Mouse (Mus musculus) retina, postnatal 1 day (tissue): ENCODE results near the gene Lrrc4c.

ENCODE experiments used
- DNase-seq: peaks from one replicate; pipeline ENCODE4 v3.0.0-alpha.2; 2012

Lrrc4c gene

DNA sequence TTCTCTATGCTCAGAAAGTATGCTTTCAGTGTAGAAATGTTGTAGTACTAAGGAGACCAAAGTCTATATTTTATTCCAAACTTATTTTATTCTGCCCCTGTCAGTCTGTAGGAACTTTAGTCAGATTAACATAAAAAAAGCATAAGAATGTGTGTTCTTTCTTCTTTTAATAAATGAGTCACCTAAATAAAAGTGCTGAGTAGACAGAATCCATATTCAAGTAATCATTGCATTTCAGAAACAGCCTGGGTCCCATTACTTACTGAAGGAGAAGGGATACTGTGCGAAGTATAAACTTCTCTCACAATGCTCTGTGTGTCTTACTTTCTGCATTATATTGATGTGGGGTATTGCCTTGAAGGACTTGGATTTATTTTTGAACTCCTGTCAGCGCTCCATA is 255.8 kb downstream of the Lrrc4c start:
- DNase-seq = no peak

DNA sequence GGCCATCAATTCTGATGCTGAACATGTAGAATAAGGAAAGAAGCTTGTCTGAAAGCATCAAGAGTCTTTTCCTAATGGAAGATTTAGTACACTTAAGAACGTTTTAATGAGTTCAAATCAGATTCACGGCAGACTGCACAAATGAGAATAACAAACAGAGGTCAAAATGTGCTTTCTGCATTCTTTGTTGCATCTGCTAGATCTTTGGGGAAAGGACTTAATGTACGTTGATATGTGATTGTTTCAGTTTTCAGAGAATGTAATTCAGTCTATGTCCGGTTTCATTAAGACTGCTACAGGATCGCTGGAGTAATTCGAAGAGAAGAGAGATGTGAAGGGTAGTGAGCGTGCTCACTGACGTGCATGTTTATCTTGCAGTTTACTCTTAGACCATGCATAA is 259.7 kb downstream of the Lrrc4c start:
- DNase-seq = peak; percentile 72

DNA sequence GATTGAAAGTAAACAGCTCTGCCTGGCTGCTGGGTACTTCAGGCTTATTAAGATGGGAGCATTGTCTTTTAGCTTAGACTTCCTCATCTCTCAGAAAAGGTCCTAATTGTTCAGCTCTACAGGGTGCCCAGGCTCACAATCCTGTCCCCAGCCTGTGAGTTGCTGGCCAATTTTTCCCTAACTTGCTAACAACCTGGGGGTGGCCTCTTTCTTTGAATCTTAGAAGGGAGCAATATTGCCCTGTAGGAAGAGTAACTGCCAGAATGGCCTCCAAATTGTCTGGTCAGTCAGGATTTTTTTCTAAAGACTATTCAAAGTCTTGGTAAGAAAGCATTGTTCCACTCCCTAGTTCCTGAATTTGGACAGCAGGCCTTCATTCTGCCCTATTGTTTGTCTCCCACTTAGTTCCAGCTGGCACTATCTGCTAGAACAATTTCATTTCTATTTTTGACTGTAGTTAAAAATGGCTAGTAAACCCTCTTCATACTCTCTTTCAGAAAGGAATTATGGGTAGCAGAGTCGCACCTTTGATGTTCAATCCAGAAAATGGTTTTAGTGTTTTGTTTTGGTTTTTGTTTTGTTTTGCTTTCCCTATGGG is 262.3 kb downstream of the Lrrc4c start:
- peak; percentile 53 for DNase-seq

DNA sequence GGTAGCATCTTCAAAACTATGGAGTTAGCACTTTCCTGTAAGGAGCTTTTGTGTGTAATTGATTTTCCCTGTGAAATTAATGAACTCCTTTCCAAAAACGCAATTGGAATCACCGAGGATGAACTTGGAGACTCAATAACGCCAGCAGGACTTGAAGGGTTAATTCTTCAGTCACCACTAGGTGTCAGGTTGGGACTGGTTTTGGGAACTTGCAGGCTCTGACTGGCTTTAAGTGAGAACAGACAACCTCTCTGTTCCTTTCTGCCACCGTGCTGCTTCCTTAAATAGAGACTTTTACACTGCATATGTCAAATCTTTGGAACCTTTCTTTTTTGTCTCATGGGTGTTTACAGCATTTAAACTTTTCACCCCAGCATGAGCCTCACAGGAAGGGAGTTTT is 267.7 kb downstream of the Lrrc4c start:
- peak; percentile 89 for DNase-seq

DNA sequence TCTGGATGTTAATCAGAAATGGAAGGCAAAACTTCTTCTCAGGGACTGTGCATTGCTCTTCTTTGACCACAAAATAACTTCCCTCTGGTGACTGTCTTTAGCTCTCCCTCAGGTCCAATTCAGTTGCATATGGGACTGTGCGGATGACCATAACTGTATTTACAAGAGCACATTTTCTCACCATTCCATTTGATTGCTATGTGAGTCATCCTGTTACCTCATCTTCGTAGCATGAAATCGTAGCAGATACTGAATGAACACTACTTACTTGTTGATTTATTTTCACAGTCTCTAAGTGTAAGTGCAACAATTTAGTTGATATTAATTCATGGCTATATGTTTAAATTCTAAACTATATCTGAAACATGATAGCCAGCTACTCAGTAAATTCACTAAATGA is 286.8 kb downstream of the Lrrc4c start:
- DNase-seq = no peak

DNA sequence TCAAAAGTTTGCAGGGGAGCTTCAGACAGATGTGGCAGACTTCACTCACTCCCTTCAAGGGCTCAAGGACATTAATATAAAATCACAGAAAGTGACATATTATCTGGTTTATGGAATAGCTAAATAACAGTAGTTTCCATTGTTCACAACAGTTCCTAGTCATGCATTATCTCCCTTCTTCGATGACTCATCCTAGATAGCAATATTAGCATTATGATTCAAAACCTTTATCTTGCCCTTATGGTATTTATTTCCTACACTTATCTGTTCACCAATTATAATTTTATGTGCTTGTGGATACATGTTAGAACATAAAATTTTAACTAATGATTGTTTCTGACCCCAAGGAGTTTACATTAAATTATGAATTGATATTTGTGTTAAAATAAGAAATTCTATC is 296.2 kb downstream of the Lrrc4c start:
- no peak for DNase-seq

DNA sequence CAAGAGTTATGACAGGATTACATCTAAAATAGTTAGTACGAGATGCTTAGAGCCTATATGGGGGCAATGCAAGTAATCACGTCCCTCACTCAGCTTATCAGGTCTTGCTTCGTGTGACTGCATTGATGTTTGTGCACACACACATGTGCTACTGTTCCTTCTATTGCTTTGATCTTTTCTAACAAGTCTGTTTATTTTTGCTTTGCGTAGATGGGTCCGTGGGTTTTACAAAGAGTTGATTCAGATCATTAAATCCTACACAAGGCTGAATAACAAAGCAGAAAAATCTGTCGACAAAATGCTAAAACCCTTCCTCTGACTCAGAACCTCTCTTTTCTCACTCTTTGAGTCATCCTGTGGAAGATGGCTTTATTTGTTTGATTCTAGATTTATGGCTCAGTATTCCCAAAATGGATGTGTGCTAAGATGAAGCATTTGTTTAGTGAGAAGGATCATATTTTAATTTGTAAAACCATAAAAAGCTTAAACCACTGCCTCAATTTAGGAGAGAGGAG is 300.8 kb downstream of the Lrrc4c start:
- DNase-seq = no peak

DNA sequence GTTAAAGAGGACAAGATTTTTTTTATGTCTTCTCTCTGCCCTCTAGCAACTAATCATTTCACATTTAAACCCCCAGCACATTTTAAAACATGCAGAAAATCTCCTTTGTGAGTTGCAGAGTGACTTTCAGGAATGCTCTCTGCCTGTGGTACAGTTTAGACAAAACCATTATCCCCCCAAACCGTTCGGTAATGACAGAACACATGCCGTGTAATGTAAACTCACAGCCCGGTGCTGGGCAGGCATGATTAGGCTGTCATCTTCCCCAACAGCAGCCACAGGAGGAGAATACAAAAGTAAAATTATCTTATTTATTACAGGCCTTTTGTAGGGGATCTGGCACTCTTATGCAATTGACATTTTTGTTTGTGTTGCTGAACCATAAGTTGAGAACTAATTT is 349.1 kb downstream of the Lrrc4c start:
- peak; percentile 8 for DNase-seq

DNA sequence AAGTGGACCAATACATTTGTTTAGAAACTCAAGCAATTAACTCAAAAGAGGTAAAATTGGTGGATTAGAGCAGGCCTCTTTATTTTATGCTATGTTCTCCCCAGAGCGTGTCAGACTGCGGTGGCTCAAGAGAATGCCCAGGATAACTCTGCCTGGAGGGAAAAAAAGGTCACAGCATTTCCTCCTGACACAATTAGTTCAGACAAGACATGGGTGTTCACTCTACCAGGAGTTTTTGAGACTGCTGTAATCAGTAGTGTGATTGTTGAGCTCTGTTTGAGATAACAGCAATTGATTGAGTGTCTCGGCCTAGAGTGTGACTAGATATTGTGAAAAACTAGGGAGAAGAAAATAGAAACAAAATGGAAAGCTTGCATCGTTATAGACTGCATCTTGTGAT is 363.8 kb downstream of the Lrrc4c start:
- DNase-seq = peak; percentile 63

DNA sequence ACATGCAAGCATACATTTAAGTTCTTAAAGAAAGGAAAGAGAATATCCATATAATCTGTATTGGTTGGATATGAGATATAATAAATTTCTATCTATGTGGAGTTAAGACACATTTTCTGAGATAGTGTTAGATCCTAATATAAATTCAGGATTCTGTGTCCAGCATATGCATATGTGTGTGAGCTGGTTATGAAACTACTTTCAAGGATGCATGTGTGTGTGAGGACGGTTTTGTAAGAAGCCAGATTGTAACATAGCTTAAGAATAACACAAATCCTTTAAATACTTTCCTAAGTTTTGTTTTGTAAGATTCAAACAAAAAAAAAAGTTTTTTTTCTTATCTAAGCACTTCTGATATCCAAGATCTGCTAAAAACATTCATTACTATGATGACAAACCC is 367.4 kb downstream of the Lrrc4c start:
- no peak for DNase-seq

DNA sequence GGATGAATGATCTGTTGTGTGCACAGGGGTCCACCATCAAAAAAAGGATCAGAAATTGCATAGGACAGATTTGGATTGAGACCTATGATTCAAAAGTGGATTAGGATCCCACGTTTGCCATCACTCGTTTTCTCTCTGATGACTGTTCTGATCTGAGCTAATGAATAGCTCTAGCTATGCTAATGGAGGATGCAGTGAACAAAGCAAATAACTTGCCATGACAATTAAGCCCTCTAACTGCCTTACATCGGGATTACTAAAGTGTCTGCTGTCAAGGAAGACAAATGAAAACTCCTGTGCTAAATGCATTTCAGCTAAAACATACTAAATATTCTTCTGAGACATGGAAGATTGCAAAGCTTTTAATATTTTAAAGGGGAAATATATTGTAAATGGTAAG is 387.0 kb downstream of the Lrrc4c start:
- DNase-seq = peak; percentile 20

DNA sequence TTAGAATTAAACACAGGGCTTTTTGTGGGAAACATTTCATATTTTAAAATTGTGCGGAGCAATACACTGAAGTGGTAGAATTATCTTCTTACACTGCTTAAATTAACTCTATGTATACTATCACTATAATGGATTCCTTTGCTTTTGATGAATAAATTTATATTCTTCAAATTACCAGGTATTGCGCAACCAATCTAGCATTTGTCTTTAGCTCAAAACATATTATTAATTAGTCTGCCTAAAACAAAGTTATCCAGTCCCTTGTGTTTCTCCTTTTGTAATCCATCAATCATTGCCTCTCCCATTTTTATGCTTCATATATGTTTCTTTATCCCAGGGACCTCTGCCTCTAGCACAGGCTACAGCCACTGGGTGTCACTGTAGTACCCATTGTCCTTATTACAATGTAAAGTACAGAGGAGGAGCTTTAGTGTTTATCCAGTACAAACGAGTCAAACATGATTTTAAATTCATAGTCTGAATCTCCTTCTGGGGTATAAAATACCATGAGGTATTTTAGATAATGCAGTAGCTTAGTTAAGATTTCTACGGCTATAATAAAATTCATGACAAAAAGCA is 389.9 kb downstream of the Lrrc4c start:
- peak; percentile 32 for DNase-seq

DNA sequence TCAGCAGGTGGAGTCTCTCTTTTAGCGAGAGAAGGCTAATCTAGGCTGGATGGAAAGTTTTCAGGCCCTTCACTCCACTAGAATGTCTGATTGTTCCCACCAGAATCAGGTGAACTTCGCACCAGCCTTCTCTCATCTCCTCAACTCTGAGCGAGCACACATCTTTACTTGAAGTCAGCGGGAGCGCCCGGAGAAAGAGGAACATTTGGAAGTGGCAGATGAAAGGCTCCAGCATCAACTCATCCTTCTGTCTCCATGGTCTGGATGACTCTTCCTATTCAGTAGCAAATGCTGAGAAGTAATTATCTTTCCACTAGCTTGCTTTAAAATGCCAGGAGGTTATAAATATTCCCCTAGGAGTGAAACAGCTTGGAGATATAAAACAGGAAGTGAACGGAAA is 396.6 kb downstream of the Lrrc4c start:
- no peak for DNase-seq

DNA sequence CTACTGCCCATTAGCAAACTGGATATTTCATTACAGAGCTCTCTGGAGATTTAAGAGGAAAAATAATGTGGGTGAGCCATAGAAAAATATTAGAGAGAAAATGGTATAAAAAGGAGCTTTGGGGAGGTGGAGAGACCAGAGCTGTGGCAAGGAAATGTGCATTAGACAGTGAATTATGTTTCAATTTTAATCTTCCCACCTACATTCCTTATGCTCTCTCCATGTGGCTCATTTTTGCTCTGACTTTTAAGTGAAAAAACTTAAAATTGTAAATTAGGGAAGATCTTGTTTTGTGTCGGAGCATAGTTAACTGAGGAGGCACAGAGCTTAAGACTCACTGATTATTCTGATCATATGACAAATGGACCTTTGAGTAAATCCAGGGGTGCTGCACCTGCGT is 399.4 kb downstream of the Lrrc4c start:
- DNase-seq = no peak

DNA sequence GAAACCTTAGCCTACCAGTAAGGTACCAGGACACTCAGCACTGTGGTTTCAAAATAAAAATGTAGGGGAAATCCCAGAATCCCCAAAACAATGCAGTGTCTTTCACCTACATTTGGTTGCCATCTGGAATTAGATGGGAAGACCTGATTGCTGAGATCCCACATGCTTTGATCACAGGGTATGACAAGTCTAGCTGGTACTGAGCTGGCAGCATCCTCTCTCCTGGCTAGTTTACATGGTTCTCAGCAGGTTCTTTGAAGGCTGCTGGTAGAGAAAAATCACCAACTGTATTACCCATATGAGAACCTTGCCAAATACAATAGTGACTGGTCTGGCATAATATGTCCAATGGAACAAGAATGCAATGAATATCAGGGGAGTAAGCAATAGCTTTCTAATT is 405.4 kb downstream of the Lrrc4c start:
- DNase-seq = no peak

DNA sequence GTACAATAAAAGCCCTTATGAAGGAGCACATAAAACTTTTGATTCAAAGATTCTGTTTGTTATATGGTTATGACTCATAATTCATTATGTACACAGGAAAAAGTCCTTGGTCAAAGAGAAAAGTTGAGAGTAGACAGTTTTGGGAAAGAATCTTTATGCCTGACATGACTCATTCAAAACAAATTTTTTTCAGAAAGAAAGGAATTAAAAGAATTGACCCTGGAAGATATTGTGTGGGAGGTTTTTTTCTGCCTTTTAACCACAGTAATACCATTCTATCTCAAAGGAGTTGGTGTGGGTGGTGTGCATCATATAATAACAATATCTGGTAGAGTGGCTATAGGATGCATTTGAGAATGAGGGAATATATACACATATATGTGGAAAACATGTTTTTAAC is 418.1 kb downstream of the Lrrc4c start:
- DNase-seq = no peak

DNA sequence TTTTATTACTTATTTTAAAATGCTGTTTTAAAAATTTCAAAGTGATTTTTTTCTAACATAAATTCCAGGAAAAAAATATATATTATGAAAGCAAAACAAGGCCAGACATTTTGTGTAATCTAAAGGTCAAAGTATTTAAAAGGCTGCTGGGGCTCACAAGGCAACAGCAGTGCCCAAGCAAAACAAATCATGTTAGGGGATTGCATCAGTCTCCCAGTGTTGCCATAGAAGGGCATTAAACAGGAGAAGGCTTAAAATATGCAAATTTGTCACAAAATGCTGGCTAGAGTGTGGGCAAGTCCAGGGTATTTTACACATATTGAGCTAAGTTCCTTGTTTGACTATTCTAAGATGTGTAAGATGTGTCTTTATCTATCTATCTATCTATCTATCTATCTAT is 437.1 kb downstream of the Lrrc4c start:
- no peak for DNase-seq

DNA sequence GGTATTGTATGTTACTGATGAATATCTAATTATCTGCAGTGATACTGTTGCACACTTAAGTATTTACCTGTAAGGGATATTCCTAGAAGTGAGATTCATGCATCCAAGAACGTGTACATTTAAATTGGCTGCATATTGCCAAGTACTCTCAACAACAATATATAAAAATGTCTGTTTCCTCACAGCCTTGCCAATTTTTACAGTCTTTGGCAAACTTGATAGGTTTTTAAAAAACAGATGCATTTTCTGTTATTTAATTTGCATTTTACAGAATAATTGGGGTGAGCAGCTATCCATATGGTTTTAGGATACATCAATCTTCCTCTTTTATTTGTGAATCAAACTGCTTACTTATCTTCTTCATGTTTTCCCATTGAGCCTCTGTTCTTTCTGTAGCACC is 439.7 kb downstream of the Lrrc4c start:
- no peak for DNase-seq

DNA sequence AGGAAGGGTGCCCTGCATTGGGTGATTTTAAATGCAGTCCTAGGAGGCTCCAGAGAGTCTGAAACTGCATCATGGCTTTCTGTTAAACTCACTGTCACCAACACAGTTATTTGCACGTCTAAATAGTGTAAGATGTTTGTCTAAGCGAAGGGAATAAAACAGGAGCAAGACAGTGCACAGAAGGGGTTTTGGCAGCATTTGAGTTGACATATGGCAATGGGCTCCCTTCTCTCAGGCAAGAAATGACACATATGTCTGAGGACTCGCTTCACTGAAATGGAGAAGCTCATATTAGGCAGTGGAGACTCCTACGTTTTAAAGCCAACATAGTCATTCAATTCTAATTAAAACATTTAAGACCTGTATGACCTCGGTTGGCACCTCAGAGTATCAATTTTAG is 445.6 kb downstream of the Lrrc4c start:
- DNase-seq = no peak

DNA sequence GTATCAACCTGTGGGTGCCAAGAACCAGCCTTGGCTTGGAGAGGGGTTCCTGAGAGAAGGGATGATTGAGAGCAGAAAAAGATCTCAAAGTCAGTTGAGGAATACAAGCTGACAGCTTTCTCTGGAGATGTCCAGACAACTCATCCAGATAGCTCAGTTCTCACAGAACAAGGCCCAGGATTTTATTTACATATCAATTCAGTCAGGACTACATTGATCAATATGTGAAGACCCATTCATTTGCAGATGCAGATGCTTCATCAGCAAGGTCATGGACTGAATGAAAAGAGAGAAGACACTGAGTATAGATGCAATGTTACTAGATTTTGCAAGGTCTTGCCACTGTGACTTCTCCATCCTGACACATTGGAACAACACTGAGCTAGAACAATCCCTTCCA is 457.4 kb downstream of the Lrrc4c start:
- no peak for DNase-seq

DNA sequence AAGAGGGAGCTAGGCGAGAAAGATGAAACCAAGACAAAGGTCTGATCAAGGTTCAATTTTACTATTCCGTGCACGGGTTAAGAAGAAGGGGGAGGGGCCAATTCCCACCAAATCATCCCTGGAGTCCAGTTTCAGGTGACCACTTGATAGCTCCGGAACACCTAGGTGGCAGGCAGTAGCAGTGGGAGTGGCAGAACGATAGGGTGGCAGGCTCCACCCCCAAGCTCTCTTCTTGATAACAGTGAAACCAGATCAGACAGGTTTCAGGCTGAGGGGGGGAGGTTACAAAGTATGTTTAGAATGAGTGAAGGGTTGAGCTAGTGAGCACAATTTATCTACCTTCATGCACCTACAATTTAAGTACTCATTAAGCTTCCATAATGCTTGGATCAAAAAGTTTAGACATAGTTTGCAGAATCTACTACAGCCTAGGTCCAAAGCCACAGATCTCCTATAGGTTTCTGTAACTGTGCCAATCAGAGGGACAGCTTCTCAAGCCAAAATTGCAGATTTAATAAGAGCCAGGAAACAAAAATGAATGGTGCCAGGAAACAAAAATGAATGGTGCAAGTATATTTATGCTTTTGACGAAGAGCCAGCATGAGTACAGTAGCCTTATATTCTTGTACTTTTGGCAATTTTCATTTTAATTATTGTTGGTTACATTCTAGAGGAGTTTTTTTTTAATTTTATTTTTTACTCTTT is 478.9 kb downstream of the Lrrc4c start:
- no peak for DNase-seq

DNA sequence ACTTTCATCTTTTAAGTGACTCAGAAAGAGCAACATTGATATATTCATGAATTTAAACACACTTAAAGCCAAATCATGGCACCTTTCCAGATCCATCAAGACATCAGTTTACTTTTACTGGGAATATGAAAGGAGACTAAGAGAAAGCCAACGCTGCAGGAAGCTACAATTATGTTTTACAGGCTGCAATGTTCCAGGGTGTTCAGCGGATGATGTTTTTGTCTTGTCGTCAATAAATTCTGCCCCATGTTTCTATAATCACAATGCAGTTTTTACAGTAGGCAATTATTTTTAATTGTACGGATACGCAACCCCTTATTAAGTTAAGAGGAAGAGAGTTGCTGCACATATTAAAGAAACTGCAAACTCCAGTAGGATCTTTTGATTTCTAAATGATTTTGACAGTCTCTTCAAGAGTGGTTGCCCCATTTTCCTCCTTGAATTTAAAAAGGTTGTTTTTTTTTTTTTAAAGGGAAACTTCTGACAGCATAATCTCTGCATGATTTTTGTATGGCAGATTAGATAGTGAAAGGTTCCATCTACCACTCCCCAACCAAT is 532.9 kb downstream of the Lrrc4c start:
- peak; percentile 48 for DNase-seq

DNA sequence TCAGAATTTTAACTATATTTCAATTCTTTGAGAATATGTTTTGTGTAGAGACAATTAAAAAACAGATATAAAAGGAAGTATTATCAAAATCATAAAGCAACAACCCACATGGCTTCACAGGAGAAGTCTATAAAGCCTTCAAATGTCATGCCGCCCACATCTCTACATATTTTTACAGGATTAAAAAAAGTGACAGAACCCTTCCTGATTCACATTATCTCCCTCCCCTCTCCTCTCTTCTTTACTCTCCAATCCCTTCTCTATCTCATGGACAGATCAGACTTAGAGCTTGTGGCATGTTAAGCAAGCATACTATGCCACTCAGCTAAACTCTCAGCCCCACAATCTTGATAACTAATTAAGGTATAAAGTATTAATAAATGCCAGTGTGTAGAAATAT is 535.8 kb downstream of the Lrrc4c start:
- DNase-seq = no peak

DNA sequence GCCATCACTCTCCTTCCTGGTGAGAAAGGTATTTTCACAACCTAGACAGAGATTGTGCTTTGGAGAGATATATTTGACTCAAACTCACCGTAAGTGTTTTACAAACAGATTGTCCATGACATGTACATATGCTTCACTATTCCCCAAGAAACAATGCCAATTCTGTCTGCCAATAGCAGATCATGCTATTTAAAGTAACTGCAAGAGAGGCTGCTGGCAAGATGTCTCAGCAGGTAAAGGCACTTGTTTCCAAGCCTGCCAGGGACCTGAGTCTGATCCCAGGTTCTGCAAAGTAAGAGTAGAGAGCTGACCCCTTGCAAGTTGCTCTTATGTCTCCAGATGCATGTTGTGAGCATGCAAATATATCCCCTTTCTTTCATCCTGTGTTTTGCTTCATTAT is 558.1 kb downstream of the Lrrc4c start:
- DNase-seq = no peak
